In the genomic region with DNA sequence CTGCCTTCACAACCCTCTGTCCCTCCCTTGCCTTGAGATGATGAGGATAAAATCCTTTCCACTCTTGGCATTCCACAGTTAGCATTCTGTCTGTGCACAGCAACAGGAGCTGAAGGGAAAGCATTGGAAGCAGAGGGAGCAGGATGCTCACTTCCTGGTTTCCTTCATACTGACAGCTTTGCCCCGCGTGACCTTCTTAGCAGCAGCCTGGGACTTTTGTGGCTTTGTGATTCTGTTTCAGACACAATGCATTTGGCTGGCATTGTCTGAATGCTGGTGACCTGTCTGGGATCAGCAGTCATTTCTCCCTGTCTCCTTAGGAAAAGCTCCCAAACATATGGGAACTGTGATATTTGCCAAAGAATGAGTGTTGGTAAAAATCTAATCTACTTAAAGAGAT, we compare ENCODE assay signal across 17 mouse cellular contexts. TPM values are rescaled to one million over a fixed set of nuclear protein-coding genes. Genes with fewer than 3 reads are reported as not detected.
DNase-seq lines count a peak whose midpoint lies in the region; ATAC-seq lines count a peak whose summit lies in the region.
"Had no signal": no experiment of that assay in that cellular context is flagged by ENCODE, and none has a peak within 500 bp of the region (broad histone marks: within the 10 kb centered on the region; RNA-seq: fewer than 3 reads in every experiment).

No protein-coding gene starts in this region.

- no peak overlapping the region for H3K4me2 ChIP-seq in kidney, embryonic 14.5 days (replicated peaks; ENCODE audit: low read depth, low read length)
- H3K4me2 ChIP-seq in midbrain, embryonic 14.5 days (ENCODE audit: low read length) = no peak overlapping the region
- no peak overlapping the region for H3K4me2 ChIP-seq in forebrain, embryonic 12.5 days
- H3K4me2 ChIP-seq: embryonic facial prominence, embryonic 12.5 days; heart, embryonic 13.5 days; hindbrain, embryonic 13.5 days had no signal

- H3K9ac ChIP-seq in kidney, embryonic 14.5 days (ENCODE audit: low read depth, low read length) = no peak overlapping the region
- no peak overlapping the region for H3K9ac ChIP-seq in midbrain, embryonic 14.5 days (replicated peaks; ENCODE audit: low read length)
- H3K9ac ChIP-seq in forebrain, embryonic 12.5 days = no peak overlapping the region
- H3K9ac ChIP-seq: embryonic facial prominence, embryonic 12.5 days; heart, embryonic 13.5 days; hindbrain, embryonic 13.5 days; liver, embryonic 14.5 days had no signal

- no peaks in the 10 kb centered on the region for H3K9me3 ChIP-seq in kidney, embryonic 14.5 days (ENCODE audit: control insufficient read depth, low read length)
- no peaks in the 10 kb centered on the region for H3K9me3 ChIP-seq in midbrain, embryonic 14.5 days (ENCODE audit: control insufficient read depth, low read length)
- no peaks in the 10 kb centered on the region for H3K9me3 ChIP-seq in forebrain, embryonic 12.5 days
- H3K9me3 ChIP-seq: embryonic facial prominence, embryonic 12.5 days; forebrain, embryonic 10.5 days; heart, embryonic 13.5 days; hindbrain, embryonic 13.5 days had no signal

- H3K27ac ChIP-seq in kidney, embryonic 14.5 days (ENCODE audit: low read depth, low read length) = no peak overlapping the region
- 0 out of 2 replicates have a peak overlapping the region, but pooled peaks have one; percentile 5 for H3K27ac ChIP-seq in midbrain, embryonic 14.5 days (replicated peaks; ENCODE audit: low read depth, low read length)
- no peak overlapping the region for H3K27ac ChIP-seq in forebrain, embryonic 12.5 days
- H3K27ac ChIP-seq: embryonic facial prominence, embryonic 12.5 days; forebrain, embryonic 10.5 days; heart, embryonic 13.5 days; hindbrain, embryonic 13.5 days; liver, embryonic 14.5 days had no signal

- H3K4me3 ChIP-seq in kidney, embryonic 14.5 days (ENCODE audit: low read length) = no peak overlapping the region
- H3K4me3 ChIP-seq in midbrain, embryonic 14.5 days (replicated peaks; ENCODE audit: low read depth, low read length) = no peak overlapping the region
- no peak overlapping the region for H3K4me3 ChIP-seq in forebrain, embryonic 12.5 days (replicated peaks)
- H3K4me3 ChIP-seq: embryonic facial prominence, embryonic 12.5 days; forebrain, embryonic 10.5 days; heart, embryonic 13.5 days; hindbrain, embryonic 13.5 days had no signal

- WGBS in kidney, embryonic 14.5 days = 20% methylated on average over 2 of the region's 2 CpGs
- WGBS in midbrain, embryonic 14.5 days = 7% methylated on average over 2 of the region's 2 CpGs
- WGBS in forebrain, embryonic 12.5 days = 17% methylated on average over 2 of the region's 2 CpGs

- ATAC-seq in kidney, embryonic 14.5 days (ENCODE audit: low FRiP score, low TSS enrichment) = no peak
- ATAC-seq in midbrain, embryonic 14.5 days (ENCODE audit: low FRiP score, low TSS enrichment) = no peak
- ATAC-seq in forebrain, embryonic 12.5 days (ENCODE audit: low FRiP score) = no peak
- ATAC-seq: CD4-positive, CD25-positive, alpha-beta regulatory T cell, adult 4 months; intestine, postnatal 0 days had no signal

- DNase-seq in kidney, adult 8-10 months = peak; percentile 2 to 4
- DNase-seq in ZHBTc4 (ENCODE audit: low read depth, low spot score) (peak; percentile 57), adipocyte (ENCODE audit: low spot score) (no peak)
- DNase-seq in embryo, embryonic 11 days = peak; percentile 58
- peak; percentile 34 for DNase-seq in midbrain, embryonic 14.5 days
- DNase-seq: cerebellum, adult 8-10 months; right cerebral cortex, postnatal 25 days had no signal

- no peaks in the 10 kb centered on the region for H3K4me1 ChIP-seq in kidney, embryonic 14.5 days (ENCODE audit: control insufficient read depth, insufficient read depth, low read length)
- H3K4me1 ChIP-seq in midbrain, embryonic 14.5 days (ENCODE audit: control insufficient read depth, insufficient read depth, low read length) = peaks cover 5% of the 10 kb centered on the region; the same call in 1 of the 2 replicates
- H3K4me1 ChIP-seq in forebrain, embryonic 12.5 days = peaks cover 8% of the 10 kb centered on the region; the same call in 1 of the 2 replicates
- H3K4me1 ChIP-seq: embryonic facial prominence, embryonic 12.5 days had no signal

- H3K27me3 ChIP-seq in kidney, embryonic 14.5 days (ENCODE audit: control insufficient read depth, insufficient read depth, low read length) = no peaks in the 10 kb centered on the region
- no peaks in the 10 kb centered on the region for H3K27me3 ChIP-seq in midbrain, embryonic 14.5 days (ENCODE audit: control insufficient read depth, insufficient read depth, low read length)
- no peaks in the 10 kb centered on the region for H3K27me3 ChIP-seq in forebrain, embryonic 12.5 days
- H3K27me3 ChIP-seq: embryonic facial prominence, embryonic 12.5 days; heart, embryonic 13.5 days; hindbrain, embryonic 13.5 days had no signal

- no peaks in the 10 kb centered on the region for H3K36me3 ChIP-seq in kidney, embryonic 14.5 days (ENCODE audit: control insufficient read depth, insufficient read depth, low read length)
- no peaks in the 10 kb centered on the region for H3K36me3 ChIP-seq in midbrain, embryonic 14.5 days (ENCODE audit: control insufficient read depth, insufficient read depth, low read length)
- H3K36me3 ChIP-seq in forebrain, embryonic 12.5 days (replicated peaks) = no peaks in the 10 kb centered on the region
- H3K36me3 ChIP-seq: embryonic facial prominence, embryonic 12.5 days; forebrain, embryonic 10.5 days; heart, embryonic 13.5 days; hindbrain, embryonic 13.5 days had no signal

RNA-seq across cellular contexts. Expression of a gene that starts 4.8 kb away (rescaled TPM):
- polyA plus RNA-seq in kidney, embryonic 14.5 days (2014; fragmentation: Nextera tagmentation; extraction: Ambion mirVana) = not detected in 2 replicates
- polyA plus RNA-seq in midbrain, embryonic 14.5 days (2014; fragmentation: Nextera tagmentation; extraction: Ambion mirVana) = not detected in 2 replicates
- not detected in 2 replicates for polyA plus RNA-seq in forebrain, embryonic 12.5 days (2016; fragmentation: Nextera tagmentation; extraction: Ambion mirVana)
- polyA plus RNA-seq: CD4-positive, CD25-positive, alpha-beta regulatory T cell, adult 4 months; embryonic facial prominence, embryonic 12.5 days; forebrain, embryonic 10.5 days; heart, embryonic 13.5 days; hindbrain, embryonic 13.5 days; intestine, postnatal 0 days; limb, embryonic 11.5 days; liver, embryonic 14.5 days had no signal
